Mouse (Mus musculus): ENCODE measurements around the gene Mxd1. TPM values are rescaled to one million over a fixed set of nuclear protein-coding genes. Genes with fewer than 3 reads are reported as not detected.

The Mxd1 gene
- total RNA-seq (2021) = 1 to 10 TPM; 2.8 TPM
- long read RNA-seq, experiment 1, full-length matches to known transcripts = 2 of 6 reads
- long read RNA-seq, experiment 1, partial matches to known transcripts = 0 of 6 reads
- long read RNA-seq, experiment 1, other reads (novel, unspliced or antisense) = 4 of 6 reads
- long read RNA-seq, experiment 2 = 0 reads

DNA sequence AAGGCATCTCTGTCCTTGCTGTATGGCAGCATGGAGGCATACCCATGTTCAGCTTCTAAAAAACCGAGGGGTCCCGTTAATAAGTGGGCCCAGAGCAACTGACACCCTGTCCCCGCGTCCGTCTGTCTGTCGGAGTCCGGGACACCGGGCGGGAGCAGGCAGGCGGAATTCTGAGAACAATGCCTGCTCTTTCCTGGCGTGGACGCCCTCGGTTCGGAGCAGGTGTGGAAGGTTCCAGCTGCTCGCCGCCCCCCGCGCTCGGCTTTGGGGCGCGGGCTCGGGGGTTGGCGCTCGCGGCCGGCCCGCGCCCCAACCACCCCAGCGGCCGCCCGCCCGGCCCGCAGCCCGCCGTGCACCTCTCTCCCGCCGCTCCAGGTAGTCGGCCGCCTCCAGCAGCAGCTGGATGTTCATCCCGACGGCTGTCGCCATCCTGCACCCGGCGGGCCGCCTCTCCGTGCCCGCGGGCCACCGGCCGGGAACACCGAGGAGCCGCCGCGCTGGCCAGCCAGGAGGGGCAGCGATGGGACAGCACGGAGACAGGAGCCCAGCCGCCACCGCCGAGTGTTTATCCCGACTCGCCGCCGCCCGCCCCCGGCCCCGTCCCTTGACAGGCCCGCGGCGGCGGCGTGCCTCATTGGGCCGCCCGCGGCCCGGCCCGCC lies at the start of gene Mxd1:
Mxd1 (minus strand) TSS at position 582 of the 660 bp plus-strand sequence.
- no peak for DNase-seq
- intact Hi-C loops (cut with DNase I) = loop anchor here (5.0 kb wide), 1 partner anchor 121 kb away; no protein-coding TSS in a partner anchor

DNA sequence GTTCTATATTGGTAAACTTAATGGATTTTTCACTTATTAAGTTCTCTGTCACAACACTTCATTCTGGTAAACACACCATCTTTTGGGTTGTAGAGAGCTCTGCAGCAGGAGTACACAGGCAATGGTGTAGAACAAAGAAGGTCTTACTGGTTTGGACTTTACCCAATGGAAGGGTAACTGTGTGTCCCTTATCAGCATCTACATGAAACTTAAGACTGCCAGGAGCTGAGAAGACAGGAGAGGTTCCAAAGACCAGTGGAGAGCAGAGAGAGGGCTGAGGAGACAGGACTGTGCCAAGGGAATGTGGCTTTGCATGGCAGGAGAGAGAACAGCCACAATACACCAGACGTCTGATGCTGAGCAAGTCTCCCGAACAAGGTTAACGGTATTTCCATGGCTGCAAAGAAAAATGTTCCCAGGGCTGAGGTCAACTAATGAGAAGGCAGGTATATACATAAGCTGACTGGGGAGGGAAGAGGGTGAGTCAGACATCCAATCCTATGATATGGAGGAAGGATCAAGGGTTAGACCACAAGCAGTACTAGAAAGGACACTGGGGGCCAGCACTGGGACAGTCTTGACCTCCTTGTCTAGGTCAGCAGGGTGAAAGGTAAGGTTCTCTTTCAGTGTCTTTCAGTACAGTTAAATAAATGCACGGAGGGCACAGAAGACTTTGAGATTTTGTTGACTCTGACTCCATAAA lies 39.3 kb upstream of the Mxd1 start:
- intact Hi-C loops (cut with DNase I) = no loop called here
- no peak for DNase-seq

DNA sequence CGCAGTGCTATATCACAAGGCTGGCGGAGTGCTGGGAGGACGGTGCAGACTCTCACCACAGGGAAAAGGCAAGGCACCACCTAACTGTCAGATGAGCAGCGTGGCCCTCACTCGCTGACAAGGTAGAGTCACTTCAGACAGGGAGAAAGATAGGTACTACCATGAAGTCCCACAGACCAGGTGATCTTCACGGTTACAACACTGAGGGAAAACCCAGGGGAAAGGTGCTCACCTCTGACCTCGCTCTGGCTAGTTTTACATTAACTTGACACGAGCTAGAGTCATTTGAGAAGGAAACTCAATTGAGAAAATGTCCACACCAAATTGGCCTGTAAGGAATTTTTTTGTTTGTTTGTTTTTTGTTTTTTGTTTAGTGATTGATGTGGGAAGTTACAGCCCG lies 33.6 kb upstream of the Mxd1 start:
- intact Hi-C loops (cut with DNase I) = no loop called here
- no peak for DNase-seq

- DNase-seq = no peak
- intact Hi-C loops (cut with DNase I) = no loop called here
These were observed 28.9 kb upstream of the Mxd1 start for GRCm38 (mm10) chr6:86697903-86698302.

GRCm38 (mm10) chr6:86696213-86696612 lies 27.3 kb upstream of the Mxd1 start:
- intact Hi-C loops (cut with DNase I) = no loop called here
- no peak for DNase-seq

GRCm38 (mm10) chr6:86694465-86694864 lies 25.5 kb upstream of the Mxd1 start:
- intact Hi-C loops (cut with DNase I) = no loop called here
- peak in 1 of 2 experiments; percentile 13 for DNase-seq

DNA sequence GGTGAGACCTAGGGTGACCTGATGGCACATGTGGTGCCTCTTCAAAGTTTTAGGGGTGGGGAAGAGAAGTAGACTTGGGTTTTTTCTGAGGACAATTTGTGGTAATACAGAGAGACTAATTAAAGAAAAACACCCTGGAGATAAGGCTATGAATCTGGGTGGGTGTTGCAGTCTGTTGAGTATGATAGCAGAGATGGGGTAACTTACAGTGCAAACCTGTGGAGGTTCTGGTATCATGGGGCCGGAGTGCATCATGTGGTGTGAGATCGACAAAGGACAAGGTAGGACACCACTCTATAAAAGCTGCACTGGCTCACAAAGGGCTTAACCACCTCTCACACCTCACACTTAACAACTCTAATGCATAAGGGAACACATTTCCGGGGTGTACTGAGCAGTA lies 20.7 kb upstream of the Mxd1 start:
- DNase-seq = no peak
- intact Hi-C loops (cut with DNase I) = no loop called here

DNA sequence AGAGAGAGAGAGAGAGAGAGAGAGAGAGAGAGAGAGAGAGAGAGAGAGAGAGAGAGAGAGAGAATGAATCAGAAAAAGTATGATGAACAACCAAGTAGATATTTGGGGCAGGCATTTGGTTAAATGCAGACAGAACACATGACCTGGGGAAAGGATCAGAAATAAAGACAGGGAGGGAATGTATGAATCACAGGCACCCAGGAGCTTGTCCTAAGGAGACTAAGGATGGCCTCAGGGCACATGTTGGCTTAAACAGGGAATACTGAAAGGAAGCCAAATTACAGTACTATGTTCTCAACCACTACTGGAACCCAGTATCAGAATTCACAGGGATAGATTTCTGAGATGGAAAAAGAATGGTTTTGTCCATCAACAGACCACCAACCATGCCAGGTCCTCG lies 18.0 kb upstream of the Mxd1 start:
- DNase-seq = no peak
- intact Hi-C loops (cut with DNase I) = no loop called here

DNA sequence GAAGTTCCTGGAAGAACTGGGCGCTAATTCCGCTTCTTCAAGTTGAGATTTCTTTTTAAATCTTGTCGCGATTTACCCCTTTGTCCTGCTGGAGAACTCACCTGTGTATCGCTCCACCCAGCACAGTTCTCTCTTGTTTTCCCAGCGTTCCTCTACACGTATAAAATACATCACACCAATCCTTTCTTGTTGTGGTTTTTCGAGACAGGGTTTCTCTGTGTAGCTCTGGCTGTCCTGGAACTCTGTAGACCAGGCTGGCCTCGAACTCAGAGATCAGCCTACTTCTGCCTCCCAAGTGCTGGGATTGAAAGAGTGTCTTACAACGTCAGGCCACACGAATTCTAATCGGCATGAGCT lies 15.7 kb upstream of the Mxd1 start:
- intact Hi-C loops (cut with DNase I) = no loop called here
- no peak for DNase-seq

GRCm38 (mm10) chr6:86683872-86684654 lies 15.1 kb upstream of the Mxd1 start, which contains the start of gene Snrnp27:
Snrnp27 (minus strand) TSS chr6:86684522.
- intact Hi-C loops (cut with DNase I) = no loop called here
- peak; percentile 85 to 93 for DNase-seq

DNA sequence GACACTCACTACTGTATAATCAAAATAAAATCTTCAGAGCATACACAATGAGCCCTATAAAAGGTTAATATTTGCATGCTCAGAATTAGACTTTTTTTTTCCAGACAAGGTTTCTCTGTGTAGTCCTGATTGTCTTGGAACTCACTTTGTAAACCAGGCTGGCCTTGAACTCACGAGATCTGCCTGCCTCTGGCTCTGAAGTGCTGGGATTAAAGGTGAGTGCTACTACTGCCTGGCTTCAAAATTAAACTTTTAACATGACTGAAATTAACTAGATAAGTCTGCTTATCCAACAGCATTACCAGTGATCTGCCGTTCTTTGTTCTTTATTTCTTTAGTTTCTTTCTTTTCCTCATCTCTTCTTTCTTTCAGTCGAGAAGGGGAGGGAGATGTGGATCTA lies 12.3 kb upstream of the Mxd1 start:
- intact Hi-C loops (cut with DNase I) = no loop called here
- no peak for DNase-seq

DNA sequence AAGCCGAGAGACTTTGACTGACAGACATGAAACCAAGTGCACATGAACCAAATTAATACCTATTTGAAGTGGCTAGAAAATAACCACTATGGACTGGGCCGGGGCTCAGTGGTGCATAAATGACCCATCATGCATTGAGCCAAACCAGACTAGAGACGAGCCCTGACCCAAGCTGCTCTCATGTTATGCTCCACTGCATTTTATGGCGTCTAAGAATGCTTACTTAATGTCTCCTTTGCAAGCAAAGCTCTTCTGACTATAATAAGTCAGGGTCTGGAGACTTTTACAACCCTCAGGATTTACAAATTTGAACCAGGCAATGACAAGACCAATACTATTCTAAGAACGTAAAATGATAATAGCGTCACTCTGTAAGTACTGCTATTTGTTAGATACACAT lies 9.4 kb upstream of the Mxd1 start:
- intact Hi-C loops (cut with DNase I) = no loop called here
- no peak for DNase-seq

DNA sequence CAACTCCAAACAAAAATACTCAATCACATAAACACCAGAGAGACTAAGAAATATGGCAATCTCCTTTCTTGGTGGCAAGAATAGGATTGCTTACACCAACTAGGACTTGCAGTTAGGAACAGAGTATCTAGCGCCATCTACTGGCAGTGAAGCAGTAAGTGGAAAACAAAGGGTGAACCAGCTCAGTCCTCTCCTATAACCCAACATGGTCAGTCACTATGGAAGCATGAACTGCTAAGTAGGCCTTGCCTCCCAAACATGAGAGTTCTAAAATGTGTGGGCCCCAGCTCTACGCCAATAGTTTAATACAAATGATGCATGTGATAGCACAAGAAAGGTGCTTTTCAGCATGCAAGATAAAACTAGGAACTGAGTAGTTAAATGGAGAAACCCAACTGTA lies 1.9 kb upstream of the Mxd1 start:
- DNase-seq = no peak
- intact Hi-C loops (cut with DNase I) = loop anchor here (5.0 kb wide), 1 partner anchor 204 kb away; no protein-coding TSS in a partner anchor

DNA sequence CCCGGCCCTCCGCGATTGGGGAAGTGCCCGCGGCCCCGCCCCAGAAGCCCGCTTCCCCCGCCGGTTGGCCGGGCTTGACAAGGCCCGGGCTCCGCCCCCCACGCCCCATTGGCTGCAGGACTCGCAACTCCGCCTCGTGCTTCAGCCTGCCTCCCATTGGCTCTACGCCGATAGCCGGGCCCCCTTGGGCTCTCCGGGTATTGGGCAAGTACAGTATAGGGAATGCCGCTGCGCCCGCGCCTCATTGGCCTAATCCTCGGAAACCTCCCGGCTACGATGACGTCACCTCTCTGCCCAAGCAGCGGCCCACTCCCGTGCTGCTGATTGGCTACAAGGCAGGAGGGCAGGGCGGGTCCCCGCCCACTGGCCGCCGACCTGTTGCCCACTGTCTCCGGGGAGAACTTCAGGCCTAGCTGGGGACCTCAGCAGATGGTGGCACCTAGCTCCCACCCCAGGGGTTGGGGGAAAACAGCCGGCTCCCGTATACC lies 323 bp upstream of the Mxd1 start:
- intact Hi-C loops (cut with DNase I) = loop anchor here (5.0 kb wide), 1 partner anchor 122 kb away; no protein-coding TSS in a partner anchor

GRCm38 (mm10) chr6:86667061-86667460 lies 1.9 kb downstream of the Mxd1 start:
- intact Hi-C loops (cut with DNase I) = loop anchor here (5.0 kb wide), 1 partner anchor 120 kb away; no protein-coding TSS in a partner anchor
- no peak for DNase-seq

More for the DNA sequence above, 323 bp upstream of the Mxd1 start:
- DNase-seq = peak; percentile 100

DNA sequence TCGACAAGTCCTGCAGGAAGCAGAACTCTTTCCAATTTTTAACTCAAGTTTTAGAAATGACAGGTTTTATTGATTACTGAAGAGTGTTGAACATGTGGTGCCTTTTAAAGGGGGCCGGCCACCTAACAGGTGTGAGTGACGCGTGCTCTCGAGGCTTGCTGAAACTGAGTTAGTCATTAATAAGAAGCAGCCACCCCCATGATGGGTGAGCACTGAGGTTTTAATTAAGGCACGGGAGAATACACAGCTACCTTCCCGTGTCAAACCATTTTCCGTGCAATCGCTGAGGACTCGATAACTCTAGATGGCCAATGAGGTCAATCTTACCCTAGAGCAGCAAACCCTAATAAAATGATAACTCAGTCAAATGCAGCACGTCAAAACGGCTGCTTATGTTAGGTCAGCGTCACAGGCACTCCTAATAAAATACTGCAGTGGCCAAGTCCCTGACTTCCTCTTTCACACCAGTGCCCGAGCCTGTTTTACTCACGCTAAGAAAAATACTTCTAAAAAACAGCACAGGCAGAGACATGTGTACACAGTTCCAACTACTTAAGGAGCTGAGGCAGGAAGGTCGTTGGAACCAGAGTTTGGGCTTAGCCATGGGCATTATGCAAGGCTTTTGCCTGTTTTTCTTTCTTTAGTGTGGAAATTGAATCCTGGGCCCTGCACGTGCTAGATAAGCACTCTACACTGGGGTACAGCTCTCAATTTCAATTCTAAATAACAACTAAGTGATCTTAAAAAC lies 3.2 kb downstream of the Mxd1 start:
- intact Hi-C loops (cut with DNase I) = loop anchor here (5.0 kb wide), 1 partner anchor 118 kb away; no protein-coding TSS in a partner anchor

DNA sequence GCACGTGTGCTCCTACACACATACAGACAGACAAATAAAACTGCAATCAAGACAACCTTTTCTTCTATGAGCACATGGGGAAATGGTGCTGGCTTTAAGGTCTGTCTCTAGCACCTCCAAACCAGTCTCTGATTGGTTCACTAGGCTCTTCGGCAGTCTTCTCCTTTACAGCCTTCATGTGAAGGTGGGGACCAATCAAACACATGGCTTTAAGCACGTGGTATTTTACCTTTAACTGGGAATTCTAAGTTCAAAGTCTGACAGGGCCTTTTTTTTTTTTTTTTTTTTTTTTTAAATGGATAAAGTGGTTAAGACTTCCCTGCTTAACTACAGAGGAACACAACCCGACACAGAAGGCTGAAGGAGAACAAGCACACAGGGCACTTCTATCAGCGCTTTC lies 3.9 kb downstream of the Mxd1 start:
- intact Hi-C loops (cut with DNase I) = loop anchor here (5.0 kb wide), 1 partner anchor 118 kb away; no protein-coding TSS in a partner anchor
- DNase-seq = no peak

More for the DNA sequence above, 3.2 kb downstream of the Mxd1 start:
- no peak for DNase-seq

DNA sequence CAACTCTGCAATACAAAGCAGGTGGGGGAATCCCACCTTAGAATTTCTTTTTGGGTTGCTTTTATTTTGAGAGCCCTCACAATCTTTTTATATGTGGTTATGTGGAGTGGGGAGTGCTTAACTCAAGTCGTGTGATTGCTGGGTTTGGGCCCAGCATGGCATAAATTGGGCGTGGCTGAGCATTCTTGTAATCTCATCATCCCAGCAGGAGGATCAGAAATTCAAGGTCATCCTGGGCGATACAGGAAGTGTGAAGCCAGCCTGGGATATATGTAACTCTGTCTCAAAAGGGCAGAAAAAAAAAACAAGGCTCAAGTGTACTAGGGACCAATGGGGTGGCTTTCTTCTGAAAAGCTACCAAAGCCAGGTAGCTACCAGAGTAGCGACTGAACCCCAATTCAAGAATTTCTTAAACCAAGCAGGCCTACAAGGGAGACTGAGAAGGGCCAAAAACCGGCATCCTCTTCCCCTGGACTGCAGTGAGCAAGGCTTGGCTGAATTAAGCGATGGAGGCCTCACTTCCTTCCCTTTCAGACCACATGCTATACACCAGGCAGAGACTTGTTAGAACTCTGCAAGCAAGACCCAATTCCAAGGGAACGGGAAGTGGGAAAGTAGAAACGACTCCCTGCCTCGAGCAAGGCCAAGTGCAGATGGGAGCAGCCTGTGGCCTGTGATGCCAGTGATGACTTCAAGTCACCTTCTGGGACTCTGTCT lies 8.6 kb downstream of the Mxd1 start:
- intact Hi-C loops (cut with DNase I) = loop anchor here (5.0 kb wide), 1 partner anchor 63 kb away; no protein-coding TSS in a partner anchor
- DNase-seq = no peak

GRCm38 (mm10) chr6:86658501-86658900 lies 10.5 kb downstream of the Mxd1 start:
- intact Hi-C loops (cut with DNase I) = no loop called here
- no peak for DNase-seq

Data from gastrocnemius, postnatal 36 days (tissue).